Mouse (Mus musculus): ENCODE measurements around the gene Lamtor1.

DNA sequence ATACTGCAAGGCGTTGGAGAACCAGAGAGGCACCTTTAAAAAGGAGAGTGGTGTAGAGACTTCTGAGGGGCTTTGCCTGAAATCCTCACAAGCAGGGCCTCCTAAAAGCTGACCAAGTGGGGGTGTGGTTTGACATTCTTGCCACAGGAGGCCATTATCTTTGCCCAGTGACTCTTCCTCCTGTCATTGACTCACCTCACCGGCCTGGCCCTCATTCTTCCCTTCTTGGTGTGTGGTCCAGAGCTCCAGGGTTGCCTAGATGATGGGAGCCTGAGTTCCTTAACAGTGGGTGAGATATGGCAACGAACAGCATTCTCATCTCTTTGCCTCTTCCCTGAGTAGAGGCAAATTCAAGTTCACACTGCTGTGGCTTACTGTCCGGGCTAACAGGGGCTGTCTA is 50.2 kb downstream of the Lamtor1 start:
- TF ChIP-seq CTCF (IDR thresholded peaks at IDR 0.05; ENCODE audit: borderline replicate concordance, insufficient read depth, low read length), result no peak
- no peak for TF ChIP-seq POLR2A (IDR thresholded peaks at IDR 0.05; ENCODE audit: low read depth, low read length)

Data from embryonic fibroblast, embryonic 13.5 days (primary cell).